Mouse (Mus musculus) hindbrain, embryonic 16.5 days (tissue): ENCODE measurements around the gene Socs5. TPM values are rescaled to one million over a fixed set of nuclear protein-coding genes. Genes with fewer than 3 reads are reported as not detected.

Experiments used
- ATAC-seq: fragments of 200-750 bp; cut with Nextera tagmentation; 2 replicates; pipeline ENCODE4 v1.8.0; 2017; ENCODE audit warnings: moderate TSS enrichment, moderate library complexity
- H3K27ac ChIP-seq: fragments of 300-500 bp; sonication (generic); 2 replicates; pipeline ENCODE4 v1.5.1; 2014; ENCODE audit warnings: low read depth, mild to moderate bottlenecking, control low read depth, low read length, moderate library complexity
- H3K27me3 ChIP-seq: fragments of 300-500 bp; sonication (generic); replicated peaks from 2 replicates; pipeline ENCODE4 v1.6.1; 2014; ENCODE audit warnings: low read length; ENCODE audit not compliant: control insufficient read depth, insufficient read depth
- H3K36me3 ChIP-seq: fragments of 300-500 bp; sonication (generic); 2 replicates; pipeline ENCODE4 v1.6.1; 2014; ENCODE audit warnings: mild to moderate bottlenecking, low read length, moderate library complexity, mixed read lengths; ENCODE audit not compliant: control insufficient read depth, insufficient read depth
- H3K4me1 ChIP-seq: fragments of 300-500 bp; sonication (generic); 2 replicates; pipeline ENCODE4 v1.6.1; 2014; ENCODE audit warnings: low read depth, low read length; ENCODE audit not compliant: control insufficient read depth, insufficient read depth
- H3K4me2 ChIP-seq: fragments of 300-500 bp; sonication (generic); 2 replicates; pipeline ENCODE4 v1.6.1; 2014; ENCODE audit warnings: mild to moderate bottlenecking, low read length, control low read depth, moderate library complexity
- H3K4me3 ChIP-seq: fragments of 300-500 bp; sonication (generic); 2 replicates; pipeline ENCODE4 v1.5.1; 2014; ENCODE audit warnings: mild to moderate bottlenecking, low read length, control low read depth, moderate library complexity
- H3K9ac ChIP-seq: fragments of 300-500 bp; sonication (generic); 2 replicates; pipeline ENCODE4 v1.6.1; 2014; ENCODE audit warnings: low read depth, mild to moderate bottlenecking, control low read depth, low read length, moderate library complexity
- H3K9me3 ChIP-seq: fragments of 300-500 bp; sonication (generic); 2 replicates; pipeline ENCODE4 v1.6.1; 2014; ENCODE audit warnings: mild to moderate bottlenecking, low read length, moderate library complexity; ENCODE audit not compliant: control insufficient read depth
- WGBS: fragments of 180-500 bp; shearing (Covaris S2); extraction: QIAGEN DNeasy Blood & Tissue Kit; methylation state at CpG from one replicate; pipeline ENCODE4 v1.1.7; 2014; 5-methylcytosine and 5-hydroxymethylcytosine counted together
- polyA plus RNA-seq: library from polyadenylated mRNA; unstranded; fragments of >200 nt; fragmentation: Nextera tagmentation; extraction: Ambion mirVana; gene quantifications from 2 replicates; pipeline ENCODE4 v1.2.1, GENCODE M21; 2015

The Socs5 gene
- polyA plus RNA-seq, 1 experiment from 2014 or later: 13.1 TPM

DNA sequence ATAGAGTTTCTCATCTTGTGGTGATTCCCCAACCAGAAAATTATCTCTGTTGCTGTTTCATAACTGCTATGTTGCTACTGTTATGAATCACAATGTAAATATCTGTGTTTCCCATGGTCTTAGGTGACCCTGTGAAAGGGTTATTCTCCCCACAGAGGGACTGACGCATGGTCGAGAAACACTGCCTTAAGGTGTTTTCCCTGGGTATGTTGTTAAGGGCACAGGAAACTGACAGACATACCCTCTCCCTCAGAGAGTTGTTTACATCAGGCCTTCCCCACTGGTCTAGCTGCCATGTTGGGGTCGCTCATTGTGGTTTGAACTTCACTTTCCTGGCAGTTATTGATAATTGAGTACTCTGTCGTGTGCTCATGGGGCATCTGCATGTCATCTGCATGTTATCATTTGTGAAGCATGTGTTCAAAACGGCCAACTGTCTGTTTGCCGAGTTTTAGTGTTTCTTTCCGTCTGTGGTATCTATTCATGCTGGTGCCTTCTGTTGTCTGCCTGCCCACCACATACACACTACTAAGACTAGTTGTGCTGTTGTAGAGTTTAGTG lies 11.6 kb downstream of the Socs5 start:
- no peaks in the 10 kb centered on the region; the same call in none of the 2 replicates for H3K36me3 ChIP-seq
- H3K9ac ChIP-seq: no peak overlapping the region
- no peaks in the 10 kb centered on the region for H3K27me3 ChIP-seq
- 87% methylated on average over 7 of the region's 7 CpGs for WGBS
- H3K4me1 ChIP-seq: no peaks in the 10 kb centered on the region
- H3K9me3 ChIP-seq: no peaks in the 10 kb centered on the region
- no peak overlapping the region for H3K27ac ChIP-seq
- H3K4me3 ChIP-seq: no peak overlapping the region
- H3K4me2 ChIP-seq: no peak overlapping the region
- ATAC-seq: no peak

- peak; percentile 54 for ATAC-seq
Measured at GRCm38 (mm10) chr17:87125344-87125743, 17.9 kb downstream of the Socs5 start.

DNA sequence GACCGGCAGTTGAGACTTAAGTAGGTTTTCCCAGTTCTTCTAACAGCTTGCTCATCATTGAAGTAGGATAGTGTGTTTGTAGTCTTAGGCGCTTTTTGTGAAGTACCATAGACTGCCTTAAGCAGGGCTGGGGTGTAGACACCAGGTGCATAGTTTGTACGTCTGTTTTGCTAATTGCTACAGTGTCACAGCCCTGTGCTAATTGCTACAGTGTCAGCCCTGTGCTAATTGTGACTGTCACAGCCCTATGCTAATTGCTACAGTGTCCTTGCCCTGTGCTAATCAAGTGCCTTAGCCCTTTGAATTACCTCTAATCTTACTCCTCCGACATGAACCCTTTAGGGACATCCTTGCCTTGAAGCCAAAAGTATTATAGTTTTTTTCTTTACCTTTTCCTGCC lies 24.8 kb downstream of the Socs5 start:
- H3K27me3 ChIP-seq: no peaks in the 10 kb centered on the region
- ATAC-seq: no peak
- no peaks in the 10 kb centered on the region for H3K4me1 ChIP-seq
- no peak overlapping the region for H3K9ac ChIP-seq
- WGBS: 76% methylated on average over 4 of the region's 4 CpGs
- H3K4me2 ChIP-seq: no peak overlapping the region
- H3K36me3 ChIP-seq: peaks cover 15% of the 10 kb centered on the region
- H3K27ac ChIP-seq: no peak overlapping the region
- H3K9me3 ChIP-seq: no peaks in the 10 kb centered on the region
- no peak overlapping the region for H3K4me3 ChIP-seq

More at GRCm38 (mm10) chr17:87125344-87125743, 17.9 kb downstream of the Socs5 start:
- Histone ChIP-seq H3K27me3 (no peaks in the 10 kb centered on the region), H3K9ac (peak overlapping the region; percentile 45), H3K4me3 (peak overlapping the region; percentile 22), H3K4me2 (peak overlapping the region; percentile 54), H3K4me1 (no peaks in the 10 kb centered on the region), H3K9me3 (no peaks in the 10 kb centered on the region), H3K27ac (no peak overlapping the region), H3K36me3 (peaks cover 4% of the 10 kb centered on the region)
- 53% methylated on average over 20 of the region's 24 CpGs for WGBS

GRCm38 (mm10) chr17:87133823-87134222 lies 26.3 kb downstream of the Socs5 start:
- no peak for ATAC-seq

GRCm38 (mm10) chr17:87134631-87135030 lies 27.2 kb downstream of the Socs5 start:
- H3K9me3 ChIP-seq: no peaks in the 10 kb centered on the region
- no peak overlapping the region for H3K4me2 ChIP-seq
- ATAC-seq: no peak
- 92% methylated on average over 24 of the region's 24 CpGs for WGBS
- H3K36me3 ChIP-seq: peaks cover 15% of the 10 kb centered on the region
- H3K27ac ChIP-seq: no peak overlapping the region
- H3K9ac ChIP-seq: no peak overlapping the region
- no peaks in the 10 kb centered on the region for H3K4me1 ChIP-seq
- H3K27me3 ChIP-seq: no peaks in the 10 kb centered on the region
- H3K4me3 ChIP-seq: no peak overlapping the region

More at GRCm38 (mm10) chr17:87133823-87134222, 26.3 kb downstream of the Socs5 start:
- Histone ChIP-seq H3K4me3 (no peak overlapping the region), H3K9me3 (no peaks in the 10 kb centered on the region), H3K4me2 (no peak overlapping the region), H3K27me3 (no peaks in the 10 kb centered on the region), H3K27ac (no peak overlapping the region), H3K4me1 (no peaks in the 10 kb centered on the region), H3K9ac (no peak overlapping the region), H3K36me3 (peaks cover 15% of the 10 kb centered on the region)
- 78% methylated on average over 23 of the region's 23 CpGs for whole genome bisulfite sequencing

GRCm38 (mm10) chr17:87135741-87136140 lies 28.3 kb downstream of the Socs5 start:
- 94% methylated on average over 6 of the region's 6 CpGs for WGBS
- Histone ChIP-seq H3K27me3 (no peaks in the 10 kb centered on the region), H3K9me3 (no peaks in the 10 kb centered on the region), H3K4me3 (no peak overlapping the region), H3K27ac (no peak overlapping the region), H3K4me1 (no peaks in the 10 kb centered on the region), H3K9ac (no peak overlapping the region), H3K36me3 (peaks cover 15% of the 10 kb centered on the region), H3K4me2 (no peak overlapping the region)
- ATAC-seq: no peak

GRCm38 (mm10) chr17:87141188-87141935 lies 33.9 kb downstream of the Socs5 start:
- Histone ChIP-seq H3K36me3 (no peaks in the 10 kb centered on the region), H3K4me2 (no peak overlapping the region), H3K27ac (no peak overlapping the region), H3K9ac (no peak overlapping the region), H3K4me3 (no peak overlapping the region), H3K9me3 (no peaks in the 10 kb centered on the region), H3K4me1 (no peaks in the 10 kb centered on the region), H3K27me3 (no peaks in the 10 kb centered on the region)
- ATAC-seq: no peak
- 89% methylated on average over 9 of the region's 9 CpGs for WGBS

- no peak for ATAC-seq
- peak overlapping the region; percentile 37 for H3K4me2 ChIP-seq
- WGBS: 56% methylated on average over 11 of the region's 11 CpGs
Measured at GRCm38 (mm10) chr17:87142271-87142670, 34.8 kb downstream of the Socs5 start.

GRCm38 (mm10) chr17:87143186-87143585 lies 35.7 kb downstream of the Socs5 start:
- Histone ChIP-seq H3K4me1 (no peaks in the 10 kb centered on the region), H3K4me3 (no peak overlapping the region), H3K9ac (no peak overlapping the region), H3K36me3 (no peaks in the 10 kb centered on the region), H3K27me3 (no peaks in the 10 kb centered on the region), H3K4me2 (no peak overlapping the region), H3K9me3 (no peaks in the 10 kb centered on the region), H3K27ac (no peak overlapping the region)
- 73% methylated on average over 14 of the region's 14 CpGs for WGBS
- no peak for ATAC-seq

More at GRCm38 (mm10) chr17:87142271-87142670, 34.8 kb downstream of the Socs5 start:
- Histone ChIP-seq H3K4me3 (no peak overlapping the region), H3K27me3 (no peaks in the 10 kb centered on the region), H3K4me1 (no peaks in the 10 kb centered on the region), H3K27ac (no peak overlapping the region), H3K9ac (no peak overlapping the region), H3K36me3 (no peaks in the 10 kb centered on the region), H3K9me3 (no peaks in the 10 kb centered on the region)
